Mouse (Mus musculus): ENCODE results near the gene Pla2g2e.

GRCm38 (mm10) chr4:138873864-138874263, 3.9 kb upstream of the Pla2g2e start, which contains the start of gene Gm13030:
- TF ChIP-seq EP300 (optimal IDR thresholded peaks at IDR 0.05) (no peak), CTCF (IDR thresholded peaks at IDR 0.05; ENCODE audit: low read depth) (no peak)
